Mouse (Mus musculus) mouse trophoblast stem cell (cell line): Measurements from ENCODE around the gene Btbd2.

Experiments
- in situ Hi-C, 2 experiments: fragments of 300-500 bp; cut with MseI, MboI; formaldehyde crosslinking; loops; 2 replicates in 1 of 2; 3 replicates in 1 of 2; pipeline ENCODE4 v1.15.1; 2025

Gene Btbd2

GRCm38 (mm10) chr10:80646936-80647335 is 9.9 kb downstream of the Btbd2 start:
- in situ Hi-C loops = no loop called here

GRCm38 (mm10) chr10:80635345-80635744 is 21.5 kb downstream of the Btbd2 start:
- in situ Hi-C loops = no loop called here

GRCm38 (mm10) chr10:80628925-80629324 is 27.9 kb downstream of the Btbd2 start:
- in situ Hi-C loops = no loop called here

- in situ Hi-C loops = no loop called here
These were observed 29.2 kb downstream of the Btbd2 start for GRCm38 (mm10) chr10:80627685-80628084.

GRCm38 (mm10) chr10:80625764-80626163 is 31.1 kb downstream of the Btbd2 start:
- in situ Hi-C loops = no loop called here

GRCm38 (mm10) chr10:80623457-80624191 is 33.2 kb downstream of the Btbd2 start:
- in situ Hi-C loops = no loop called here

- in situ Hi-C loops = no loop called here
These were observed 34.0 kb downstream of the Btbd2 start, which contains the start of gene Csnk1g2 for GRCm38 (mm10) chr10:80622661-80623456. Csnk1g2 (plus strand) TSS chr10:80622838.

- in situ Hi-C loops = no loop called here
These were observed 34.8 kb downstream of the Btbd2 start for GRCm38 (mm10) chr10:80621940-80622660.

- in situ Hi-C loops = no loop called here
These were observed 35.3 kb downstream of the Btbd2 start for GRCm38 (mm10) chr10:80621690-80621939.

GRCm38 (mm10) chr10:80620796-80621689 is 35.8 kb downstream of the Btbd2 start:
- in situ Hi-C loops = no loop called here

GRCm38 (mm10) chr10:80620365-80620764 is 36.5 kb downstream of the Btbd2 start:
- in situ Hi-C loops = no loop called here

GRCm38 (mm10) chr10:80619465-80620244 is 37.2 kb downstream of the Btbd2 start:
- in situ Hi-C loops = no loop called here

GRCm38 (mm10) chr10:80618181-80618580 is 38.7 kb downstream of the Btbd2 start:
- in situ Hi-C loops = no loop called here

- in situ Hi-C loops = no loop called here
These were observed 42.5 kb downstream of the Btbd2 start for GRCm38 (mm10) chr10:80614351-80614750.

- in situ Hi-C loops = no loop called here
These were observed 43.0 kb downstream of the Btbd2 start for GRCm38 (mm10) chr10:80613821-80614220.

- in situ Hi-C loops = no loop called here
These were observed 45.0 kb downstream of the Btbd2 start for GRCm38 (mm10) chr10:80611905-80612304.

GRCm38 (mm10) chr10:80611024-80611423 is 45.8 kb downstream of the Btbd2 start:
- in situ Hi-C loops = no loop called here

GRCm38 (mm10) chr10:80610116-80610785 is 46.6 kb downstream of the Btbd2 start:
- in situ Hi-C loops = no loop called here

GRCm38 (mm10) chr10:80609269-80609924 is 47.5 kb downstream of the Btbd2 start:
- in situ Hi-C loops = no loop called here

GRCm38 (mm10) chr10:80608435-80608834 is 48.4 kb downstream of the Btbd2 start:
- in situ Hi-C loops = no loop called here
